Mouse (Mus musculus) heart, adult 2 months (tissue): Measurements from ENCODE around the gene Gphb5.

ENCODE experiments used
- CTCF ChIP-seq: fragments of 200-600 bp; IDR thresholded peaks from 2 replicates; pipeline ENCODE4 v1.8.1; 2022; ENCODE audit warnings: antibody characterized with exemption, mild to moderate bottlenecking, moderate library complexity
- EP300 ChIP-seq: fragments of 200-500 bp; IDR thresholded peaks from 2 replicates; pipeline ENCODE4 v1.6.1; 2011; ENCODE audit warnings: low read depth, low read length, control low read depth; ENCODE audit not compliant: insufficient read depth

- TF ChIP-seq CTCF, result no peak
- TF ChIP-seq EP300, result no peak
Measured at GRCm38 (mm10) chr12:75394011-75394773, 22.4 kb downstream of the Gphb5 start.
